Mouse (Mus musculus): ENCODE data around the gene Grik1. TPM values are rescaled to one million over a fixed set of nuclear protein-coding genes. Genes with fewer than 3 reads are reported as not detected.

The Grik1 gene
- polyA plus RNA-seq, 1 experiment from 2014 or later: 0.84 TPM

- 30% methylated on average over 6 of the region's 6 CpGs for WGBS
These were observed 373.6 kb downstream of the Grik1 start for GRCm38 (mm10) chr16:87916209-87917156.

GRCm38 (mm10) chr16:87915156-87915555, 374.9 kb downstream of the Grik1 start:
- H3K9ac ChIP-seq (ENCODE audit: low read length): no peak overlapping the region
- 66% methylated on average over 4 of the region's 4 CpGs for WGBS
- no peaks in the 10 kb centered on the region for H3K9me3 ChIP-seq (ENCODE audit: control insufficient read depth, low read length)
- H3K4me1 ChIP-seq (ENCODE audit: control insufficient read depth, insufficient read depth, low read length): peaks cover 7% of the 10 kb centered on the region
- H3K27ac ChIP-seq (replicated peaks; ENCODE audit: low read depth, low read length): no peak overlapping the region
- DNase-seq (ENCODE audit: low spot score) (no peak), ATAC-seq (ENCODE audit: insufficient number of reproducible peaks, low FRiP score, low TSS enrichment, low read depth) (no peak)
- H3K27me3 ChIP-seq (ENCODE audit: control insufficient read depth, insufficient read depth, low read length): no peaks in the 10 kb centered on the region
- no peak overlapping the region for H3K4me3 ChIP-seq (ENCODE audit: low read depth, low read length)
- no peak overlapping the region for H3K4me2 ChIP-seq (ENCODE audit: low read depth, severe bottlenecking)
- no peaks in the 10 kb centered on the region for H3K36me3 ChIP-seq (ENCODE audit: control insufficient read depth, insufficient read depth, low read length)

More at GRCm38 (mm10) chr16:87916209-87917156, 373.6 kb downstream of the Grik1 start:
- H3K4me1 ChIP-seq (ENCODE audit: control insufficient read depth, insufficient read depth, low read length): peaks cover 7% of the 10 kb centered on the region
- no peaks in the 10 kb centered on the region for H3K9me3 ChIP-seq (ENCODE audit: control insufficient read depth, low read length)
- no peaks in the 10 kb centered on the region for H3K27me3 ChIP-seq (ENCODE audit: control insufficient read depth, insufficient read depth, low read length)
- H3K9ac ChIP-seq (ENCODE audit: low read length): no peak overlapping the region
- H3K36me3 ChIP-seq (ENCODE audit: control insufficient read depth, insufficient read depth, low read length): no peaks in the 10 kb centered on the region
- H3K27ac ChIP-seq (replicated peaks; ENCODE audit: low read depth, low read length): no peak overlapping the region
- ATAC-seq (ENCODE audit: insufficient number of reproducible peaks, low FRiP score, low TSS enrichment, low read depth) (peak; percentile 36; the same call in 1 of the 2 replicates), DNase-seq (ENCODE audit: low spot score) (no peak)
- H3K4me2 ChIP-seq (ENCODE audit: low read depth, severe bottlenecking): no peak overlapping the region
- no peak overlapping the region for H3K4me3 ChIP-seq (ENCODE audit: low read depth, low read length)

DNA sequence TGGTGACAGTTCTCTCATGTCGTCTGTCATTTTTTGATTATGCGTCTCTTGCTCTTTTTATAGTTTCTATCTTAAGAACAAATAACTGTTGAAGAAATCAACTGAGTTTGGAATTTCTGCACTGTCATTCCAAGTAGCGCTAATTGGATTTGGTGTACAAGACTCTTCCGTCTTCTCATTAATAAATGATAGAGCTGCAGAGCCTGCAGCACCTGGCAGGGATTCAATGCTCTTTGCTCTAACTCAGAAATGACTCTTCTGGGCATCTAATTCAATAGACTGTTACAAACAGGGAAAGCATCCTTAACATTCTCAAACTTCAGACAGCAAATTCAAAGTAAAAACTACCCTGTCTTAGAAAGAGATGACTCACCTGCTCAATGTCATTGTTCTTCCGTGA, 376.3 kb downstream of the Grik1 start:
- WGBS: 94% methylated on average over 5 of the region's 5 CpGs
- no peaks in the 10 kb centered on the region for H3K27me3 ChIP-seq (ENCODE audit: control insufficient read depth, insufficient read depth, low read length)
- H3K4me1 ChIP-seq (ENCODE audit: control insufficient read depth, insufficient read depth, low read length): peaks cover 7% of the 10 kb centered on the region
- H3K4me3 ChIP-seq (ENCODE audit: low read depth, low read length): no peak overlapping the region
- no peaks in the 10 kb centered on the region for H3K9me3 ChIP-seq (ENCODE audit: control insufficient read depth, low read length)
- no peak overlapping the region for H3K27ac ChIP-seq (replicated peaks; ENCODE audit: low read depth, low read length)
- ATAC-seq (ENCODE audit: insufficient number of reproducible peaks, low FRiP score, low TSS enrichment, low read depth) (no peak), DNase-seq (ENCODE audit: low spot score) (no peak)
- H3K4me2 ChIP-seq (ENCODE audit: low read depth, severe bottlenecking): no peak overlapping the region
- no peaks in the 10 kb centered on the region for H3K36me3 ChIP-seq (ENCODE audit: control insufficient read depth, insufficient read depth, low read length)
- H3K9ac ChIP-seq (ENCODE audit: low read length): no peak overlapping the region

GRCm38 (mm10) chr16:87911201-87911600, 378.9 kb downstream of the Grik1 start:
- 78% methylated on average over 2 of the region's 2 CpGs for WGBS
- DNase-seq (ENCODE audit: low spot score) (no peak), ATAC-seq (ENCODE audit: insufficient number of reproducible peaks, low FRiP score, low TSS enrichment, low read depth) (no peak)
- no peak overlapping the region for H3K27ac ChIP-seq (replicated peaks; ENCODE audit: low read depth, low read length)
- H3K9ac ChIP-seq (ENCODE audit: low read length): no peak overlapping the region
- H3K4me2 ChIP-seq (ENCODE audit: low read depth, severe bottlenecking): no peak overlapping the region
- H3K4me3 ChIP-seq (ENCODE audit: low read depth, low read length): no peak overlapping the region
- no peaks in the 10 kb centered on the region for H3K9me3 ChIP-seq (ENCODE audit: control insufficient read depth, low read length)
- no peaks in the 10 kb centered on the region for H3K27me3 ChIP-seq (ENCODE audit: control insufficient read depth, insufficient read depth, low read length)
- H3K36me3 ChIP-seq (ENCODE audit: control insufficient read depth, insufficient read depth, low read length): no peaks in the 10 kb centered on the region
- H3K4me1 ChIP-seq (ENCODE audit: control insufficient read depth, insufficient read depth, low read length): peaks cover 2% of the 10 kb centered on the region

DNA sequence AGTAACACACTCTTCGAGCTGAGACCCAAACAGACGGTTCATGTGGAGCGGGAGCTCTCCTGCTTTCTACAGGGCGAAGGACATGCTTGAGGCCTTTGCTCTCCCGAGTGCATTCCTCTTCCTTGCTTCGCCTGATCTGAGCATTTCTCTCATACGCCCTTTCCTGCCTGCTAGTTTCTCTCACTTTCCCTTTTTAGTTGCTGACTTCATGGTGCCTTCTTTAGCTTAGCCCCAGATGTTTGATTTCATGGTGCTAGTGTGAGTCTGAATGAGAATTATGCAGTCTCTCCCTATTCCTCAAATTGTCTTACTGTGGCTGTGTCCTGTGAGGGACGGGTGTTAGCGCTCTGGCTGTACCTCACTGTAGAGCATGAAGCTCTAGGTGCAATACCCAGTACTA, 388.0 kb downstream of the Grik1 start:
- no peaks in the 10 kb centered on the region for H3K27me3 ChIP-seq (ENCODE audit: control insufficient read depth, insufficient read depth, low read length)
- no peak for ATAC-seq (ENCODE audit: insufficient number of reproducible peaks, low FRiP score, low TSS enrichment, low read depth)
- H3K36me3 ChIP-seq (ENCODE audit: control insufficient read depth, insufficient read depth, low read length): no peaks in the 10 kb centered on the region
- no peak overlapping the region for H3K27ac ChIP-seq (replicated peaks; ENCODE audit: low read depth, low read length)
- no peak overlapping the region for H3K4me3 ChIP-seq (ENCODE audit: low read depth, low read length)
- WGBS: 80% methylated on average over 9 of the region's 9 CpGs
- no peaks in the 10 kb centered on the region for H3K4me1 ChIP-seq (ENCODE audit: control insufficient read depth, insufficient read depth, low read length)
- no peak overlapping the region for H3K4me2 ChIP-seq (ENCODE audit: low read depth, severe bottlenecking)
- no peak overlapping the region for H3K9ac ChIP-seq (ENCODE audit: low read length)
- no peaks in the 10 kb centered on the region for H3K9me3 ChIP-seq (ENCODE audit: control insufficient read depth, low read length)
- DNase-seq (ENCODE audit: low spot score): no peak

GRCm38 (mm10) chr16:87901189-87901588, 388.9 kb downstream of the Grik1 start:
- no peak overlapping the region for H3K9ac ChIP-seq (ENCODE audit: low read length)
- H3K27me3 ChIP-seq (ENCODE audit: control insufficient read depth, insufficient read depth, low read length): no peaks in the 10 kb centered on the region
- DNase-seq (ENCODE audit: low spot score) (no peak), ATAC-seq (ENCODE audit: insufficient number of reproducible peaks, low FRiP score, low TSS enrichment, low read depth) (0 out of 2 replicates have a peak, but pooled peaks have one; percentile 26)
- no peaks in the 10 kb centered on the region for H3K36me3 ChIP-seq (ENCODE audit: control insufficient read depth, insufficient read depth, low read length)
- WGBS: 93% methylated on average over 2 of the region's 2 CpGs
- H3K4me3 ChIP-seq (ENCODE audit: low read depth, low read length): no peak overlapping the region
- no peaks in the 10 kb centered on the region for H3K4me1 ChIP-seq (ENCODE audit: control insufficient read depth, insufficient read depth, low read length)
- no peak overlapping the region for H3K27ac ChIP-seq (replicated peaks; ENCODE audit: low read depth, low read length)
- no peaks in the 10 kb centered on the region for H3K9me3 ChIP-seq (ENCODE audit: control insufficient read depth, low read length)
- H3K4me2 ChIP-seq (ENCODE audit: low read depth, severe bottlenecking): no peak overlapping the region

GRCm38 (mm10) chr16:87875927-87876326, 414.1 kb downstream of the Grik1 start:
- 90% methylated on average over 2 of the region's 2 CpGs for WGBS
- Histone ChIP-seq H3K4me2 (ENCODE audit: low read depth, severe bottlenecking) (no peak overlapping the region), H3K27ac (replicated peaks; ENCODE audit: low read depth, low read length) (no peak overlapping the region), H3K4me3 (ENCODE audit: low read depth, low read length) (no peak overlapping the region), H3K9me3 (ENCODE audit: control insufficient read depth, low read length) (no peaks in the 10 kb centered on the region), H3K27me3 (ENCODE audit: control insufficient read depth, insufficient read depth, low read length) (no peaks in the 10 kb centered on the region), H3K9ac (ENCODE audit: low read length) (no peak overlapping the region), H3K4me1 (ENCODE audit: control insufficient read depth, insufficient read depth, low read length) (no peaks in the 10 kb centered on the region), H3K36me3 (ENCODE audit: control insufficient read depth, insufficient read depth, low read length) (no peaks in the 10 kb centered on the region)
- ATAC-seq (ENCODE audit: insufficient number of reproducible peaks, low FRiP score, low TSS enrichment, low read depth): no peak
- no peak for DNase-seq (ENCODE audit: low spot score)

DNA sequence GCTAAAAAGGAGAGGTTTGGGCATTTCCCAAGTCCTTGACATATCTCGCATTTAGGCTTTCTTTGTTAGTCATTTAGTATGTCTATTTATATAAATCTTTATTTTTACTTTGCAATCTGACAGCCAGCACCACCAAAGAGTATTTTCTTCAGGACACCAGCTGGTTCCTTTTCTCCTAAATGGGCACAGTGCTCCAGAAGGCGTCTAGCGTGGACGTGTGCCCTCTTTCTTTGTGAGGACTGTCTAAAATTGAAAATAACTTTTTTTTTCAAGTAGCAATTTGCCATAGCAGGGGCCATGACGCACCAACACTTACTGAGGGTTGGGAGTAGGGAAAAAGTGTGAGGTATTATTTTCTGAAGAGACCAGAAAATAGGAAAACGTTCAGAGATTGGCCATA, 425.5 kb downstream of the Grik1 start:
- no peaks in the 10 kb centered on the region for H3K4me1 ChIP-seq (ENCODE audit: control insufficient read depth, insufficient read depth, low read length)
- no peaks in the 10 kb centered on the region for H3K36me3 ChIP-seq (ENCODE audit: control insufficient read depth, insufficient read depth, low read length)
- 88% methylated on average over 6 of the region's 6 CpGs for WGBS
- DNase-seq (ENCODE audit: low spot score): no peak
- H3K9me3 ChIP-seq (ENCODE audit: control insufficient read depth, low read length): no peaks in the 10 kb centered on the region
- H3K27ac ChIP-seq (replicated peaks; ENCODE audit: low read depth, low read length): no peak overlapping the region
- H3K9ac ChIP-seq (ENCODE audit: low read length): no peak overlapping the region
- no peak for ATAC-seq (ENCODE audit: insufficient number of reproducible peaks, low FRiP score, low TSS enrichment, low read depth)
- H3K4me2 ChIP-seq (ENCODE audit: low read depth, severe bottlenecking): no peak overlapping the region
- H3K27me3 ChIP-seq (ENCODE audit: control insufficient read depth, insufficient read depth, low read length): no peaks in the 10 kb centered on the region
- H3K4me3 ChIP-seq (ENCODE audit: low read depth, low read length): no peak overlapping the region

All from limb, embryonic 11.5 days (tissue).